Mouse (Mus musculus) gastrocnemius, adult 18-20 months (tissue): ENCODE data around the gene Fkbp5. TPM values are rescaled to one million over a fixed set of nuclear protein-coding genes. Genes with fewer than 3 reads are reported as not detected.
"Not testable (repeated sequence)": the region's sequence is repeated elsewhere in the genome, so short reads cannot be mapped to it uniquely, and the experiment has no call there.

Experiments used
- DNase-seq: peaks from one replicate; pipeline ENCODE4 v3.0.0; 2021; ENCODE audit warnings: low spot score
- long read RNA-seq, 2 experiments: library from polyadenylated mRNA; stranded (forward); transcript quantifications; one replicate each; pipeline ENCODE4 v2.0.0; 2021
- total RNA-seq, 2 experiments: library from RNA; stranded (reverse); gene quantifications; 2 replicates each; pipeline ENCODE4 v1.2.3; 2021

The Fkbp5 gene
- total RNA-seq: 10 to 100 TPM; 54.0 to 92.7 TPM
- long read RNA-seq, experiment 1, transcript Fkbp5-201 (11 exons, 3,543 nt): major isoform, 14 of 39 reads
- long read RNA-seq, experiment 1, partial matches to known transcripts: 4 of 39 reads
- long read RNA-seq, experiment 1, other reads (novel, unspliced or antisense): 21 of 39 reads
- long read RNA-seq, experiment 2, transcript Fkbp5-201 (11 exons, 3,543 nt): major isoform, 45 of 95 reads
- long read RNA-seq, experiment 2, partial matches to known transcripts: 12 of 95 reads
- long read RNA-seq, experiment 2, other reads (novel, unspliced or antisense): 38 of 95 reads

DNA sequence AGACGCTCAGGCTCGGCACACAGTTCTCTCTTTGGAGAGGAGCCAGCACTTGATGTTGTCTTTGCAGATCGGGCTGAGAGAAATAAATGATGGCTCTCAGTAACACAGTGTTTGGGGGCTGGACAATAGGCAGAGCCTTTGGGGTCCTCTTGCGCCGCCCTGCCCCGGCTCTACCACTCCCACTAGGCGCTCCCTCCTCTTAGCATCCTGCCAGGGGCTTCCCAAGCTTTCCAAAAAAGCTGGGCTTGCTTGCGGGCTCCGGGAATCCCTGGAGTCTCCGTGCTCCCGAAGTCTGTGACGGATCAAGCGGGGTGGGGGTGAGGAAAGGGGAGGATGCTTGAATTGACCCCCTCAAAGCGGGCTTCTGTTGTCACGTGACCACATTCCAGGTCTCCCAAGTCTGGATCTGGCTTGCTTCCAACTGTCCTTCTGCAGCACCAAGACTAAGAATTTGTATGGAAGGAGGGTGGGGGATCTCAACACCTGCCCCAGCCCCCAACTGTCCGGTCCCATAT, at the start of gene Fkbp5:
Fkbp5 (minus strand) TSS at position 87 of the 515 bp plus-strand sequence.
- peak; percentile 94 for DNase-seq

DNA sequence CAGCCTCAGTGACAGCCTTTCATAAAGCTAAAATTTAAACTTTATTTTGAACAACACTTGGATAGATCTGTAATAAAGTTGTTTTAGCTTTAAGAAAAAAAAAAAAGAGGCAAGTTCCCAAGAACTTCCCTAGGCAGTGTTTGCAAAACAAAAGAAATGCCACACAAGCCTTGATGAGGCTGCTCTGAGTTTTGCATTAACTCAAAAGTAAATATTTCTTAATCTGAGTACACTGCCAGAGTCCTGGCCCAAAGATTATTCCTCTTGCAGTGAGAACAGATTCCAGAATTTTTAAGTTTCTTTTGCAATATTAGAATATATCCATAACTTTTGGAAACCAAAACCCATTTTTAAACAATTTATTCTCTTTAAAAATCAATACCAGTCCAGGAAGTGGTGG, 47.9 kb upstream of the Fkbp5 start:
- DNase-seq: no peak

DNA sequence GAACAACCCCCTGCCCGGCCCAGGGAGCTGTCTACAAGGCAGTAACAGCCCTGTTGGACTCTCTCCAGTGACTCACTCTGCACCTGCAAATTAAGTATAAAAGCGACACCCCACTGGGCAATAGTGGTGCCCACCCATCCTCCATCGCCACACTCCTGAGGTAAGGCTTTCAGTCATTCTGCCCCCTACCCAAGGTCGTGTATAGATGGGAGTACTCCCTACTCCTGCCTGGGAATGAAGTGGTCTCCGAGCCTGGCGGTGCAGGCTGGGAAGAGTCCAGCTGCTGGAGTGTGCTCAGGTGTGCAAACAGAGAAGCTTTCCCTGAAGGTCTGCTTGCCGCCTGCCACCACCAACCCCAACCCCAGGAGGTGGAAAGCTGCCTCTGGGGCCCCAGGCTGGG, 44.3 kb upstream of the Fkbp5 start:
- DNase-seq: no peak

- DNase-seq: no peak
Measured at GRCm38 (mm10) chr17:28560598-28560997, 43.3 kb upstream of the Fkbp5 start, which contains the start of gene Clps. Gene Clps (minus strand): TSS chr17:28560766.

- DNase-seq: no peak
Measured at GRCm38 (mm10) chr17:28557772-28558171, 40.4 kb upstream of the Fkbp5 start.

- DNase-seq: no peak
Measured at GRCm38 (mm10) chr17:28556635-28557396, 39.5 kb upstream of the Fkbp5 start.

DNA sequence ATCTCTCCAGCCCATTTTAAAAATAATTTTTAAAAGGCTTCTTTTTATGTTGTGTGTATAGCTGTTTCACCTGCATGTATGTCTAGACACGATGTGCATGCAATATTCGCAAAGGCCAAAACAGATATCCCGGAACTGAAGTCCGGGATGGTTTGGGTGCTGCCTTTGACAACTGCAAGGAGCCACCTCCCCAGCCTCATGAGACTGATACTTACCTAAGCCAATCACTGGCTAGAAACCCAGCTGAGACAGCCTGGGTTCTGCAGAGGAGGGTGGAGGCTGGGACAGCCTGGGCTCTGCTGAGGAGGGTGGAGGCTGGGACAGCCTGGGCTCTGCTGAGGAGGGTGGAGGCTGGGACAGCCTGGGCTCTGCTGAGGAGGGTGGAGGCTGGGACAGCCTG, 36.7 kb upstream of the Fkbp5 start:
- DNase-seq: not testable (repeated sequence)

- peak; percentile 69 for DNase-seq
Measured at GRCm38 (mm10) chr17:28553040-28553793, 35.9 kb upstream of the Fkbp5 start.

DNA sequence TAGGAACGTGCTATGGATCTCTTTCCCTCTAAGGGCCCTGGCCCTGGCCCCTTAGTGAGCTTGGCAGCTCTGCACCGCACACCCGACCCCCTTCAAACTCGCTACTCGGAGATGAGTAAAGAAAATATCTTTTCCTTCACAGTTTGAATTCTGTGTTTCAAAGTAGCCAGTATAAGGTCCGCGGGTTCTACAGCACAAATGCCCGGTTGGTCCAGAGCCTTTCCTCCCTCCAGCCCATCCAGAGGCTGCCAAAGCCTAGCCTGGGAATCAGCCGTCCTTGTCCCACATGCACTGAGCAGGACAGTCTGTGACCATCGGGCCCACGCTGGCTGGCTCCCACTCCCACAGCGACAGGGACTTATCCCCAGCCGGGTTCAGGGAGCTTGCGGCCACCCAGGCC, 31.8 kb upstream of the Fkbp5 start, which contains the start of gene Clpsl2:
Clpsl2 (plus strand) TSS at position 301 of the 400 bp plus-strand sequence.
- DNase-seq: no peak

- no peak for DNase-seq
Measured at GRCm38 (mm10) chr17:28548550-28548949, 31.2 kb upstream of the Fkbp5 start.

DNA sequence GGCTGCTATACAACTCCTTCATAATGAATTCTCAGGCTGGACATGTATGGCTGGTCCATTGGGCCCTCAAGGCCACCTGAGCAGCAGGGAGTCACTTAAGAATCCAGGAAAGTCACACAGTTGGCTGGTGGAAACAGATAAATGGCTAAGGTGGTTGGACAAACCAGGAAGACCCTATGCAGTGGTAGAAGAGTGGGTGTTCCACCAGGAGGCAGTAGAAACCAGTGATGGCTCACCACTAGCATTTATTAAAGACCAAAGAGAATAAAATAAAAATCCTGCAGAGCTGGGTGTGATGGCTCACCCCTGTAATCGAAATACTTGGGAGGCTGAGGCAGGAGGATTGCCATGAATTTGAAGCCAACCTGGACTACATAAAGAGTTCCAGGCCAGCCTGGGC, 29.6 kb upstream of the Fkbp5 start:
- DNase-seq: no peak

DNA sequence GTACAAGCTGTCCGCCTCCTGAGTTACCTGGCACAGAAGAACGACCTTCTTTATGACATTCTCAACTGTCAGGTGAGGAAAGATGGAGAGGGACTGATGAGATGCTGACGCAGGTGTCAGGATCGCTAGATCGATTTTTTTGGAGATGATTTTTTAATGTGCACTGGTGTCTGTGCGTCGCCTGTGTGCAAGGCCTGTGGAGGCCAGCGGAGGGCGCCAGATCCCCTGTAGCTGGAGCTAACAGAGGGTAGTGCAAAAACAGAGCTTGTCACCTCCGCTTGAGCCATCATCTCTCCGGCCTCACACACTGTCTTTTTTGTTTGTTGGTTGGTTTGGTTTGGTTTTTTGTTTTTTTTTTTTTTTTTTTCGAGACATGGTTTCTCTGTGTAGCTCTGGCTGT, 20.6 kb upstream of the Fkbp5 start:
- DNase-seq: no peak

- no peak for DNase-seq
Measured at GRCm38 (mm10) chr17:28533327-28533726, 16.0 kb upstream of the Fkbp5 start.

DNA sequence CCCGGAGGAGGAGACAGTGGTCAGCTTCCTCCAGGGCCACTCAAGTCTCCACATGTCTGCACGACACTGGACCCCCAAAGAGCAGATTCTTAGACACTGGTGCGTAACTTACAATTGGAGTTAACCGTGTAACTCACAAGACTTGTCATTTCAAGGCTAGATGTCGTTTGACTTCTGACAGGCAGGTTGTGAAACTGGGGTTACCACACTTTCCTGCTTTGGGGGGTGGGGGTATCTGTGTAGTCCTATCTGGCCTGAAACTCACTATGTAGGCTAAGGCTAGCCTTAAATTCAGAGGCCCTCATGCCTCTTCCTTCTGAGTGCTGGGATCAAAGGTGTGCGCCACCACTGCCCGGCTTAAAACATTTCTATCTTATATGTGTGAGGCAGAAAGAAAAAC, 15.2 kb upstream of the Fkbp5 start:
- DNase-seq: no peak

- DNase-seq: no peak
Measured at GRCm38 (mm10) chr17:28531946-28532345, 14.6 kb upstream of the Fkbp5 start.

DNA sequence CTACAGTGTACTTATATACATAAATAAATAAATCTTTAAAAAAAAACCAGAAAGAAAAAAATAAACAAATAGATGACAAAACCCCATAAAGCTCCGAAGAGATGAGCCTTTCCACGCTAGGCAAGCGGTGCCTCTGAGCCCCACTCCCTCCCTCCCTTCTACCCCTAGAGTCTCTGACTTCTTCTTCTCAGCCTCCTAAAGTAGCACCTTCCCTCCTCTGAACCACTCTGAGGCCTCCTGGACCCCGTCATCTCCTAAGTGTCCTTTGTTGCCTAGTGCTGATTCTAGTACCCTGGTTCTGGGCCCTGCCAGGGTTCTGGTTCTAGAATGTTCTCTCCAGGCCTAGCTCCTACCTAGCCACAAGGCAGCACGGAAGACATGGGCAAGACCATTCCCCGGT, 13.2 kb upstream of the Fkbp5 start, which contains the start of gene Armc12:
Armc12 (plus strand) TSS at position 301 of the 400 bp plus-strand sequence.
- DNase-seq: no peak

DNA sequence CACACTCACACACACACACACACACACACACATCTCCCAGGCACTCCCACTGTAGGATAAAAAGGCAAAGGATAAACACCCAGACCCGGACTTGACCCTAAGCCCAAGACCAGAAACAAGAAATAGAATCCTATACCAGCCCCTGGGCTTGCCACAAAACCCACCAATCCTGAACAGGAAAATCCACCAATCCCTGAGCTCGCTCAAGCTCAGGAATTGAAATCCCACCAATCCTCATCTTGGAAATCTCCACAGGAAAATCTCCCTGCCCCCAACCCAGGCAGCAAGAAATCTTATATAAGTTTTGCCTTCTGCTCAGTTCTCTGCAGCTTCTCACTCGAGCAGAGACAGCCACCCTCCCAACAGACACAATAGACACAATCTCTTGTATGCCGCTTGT, 11.8 kb upstream of the Fkbp5 start:
- no peak for DNase-seq

DNA sequence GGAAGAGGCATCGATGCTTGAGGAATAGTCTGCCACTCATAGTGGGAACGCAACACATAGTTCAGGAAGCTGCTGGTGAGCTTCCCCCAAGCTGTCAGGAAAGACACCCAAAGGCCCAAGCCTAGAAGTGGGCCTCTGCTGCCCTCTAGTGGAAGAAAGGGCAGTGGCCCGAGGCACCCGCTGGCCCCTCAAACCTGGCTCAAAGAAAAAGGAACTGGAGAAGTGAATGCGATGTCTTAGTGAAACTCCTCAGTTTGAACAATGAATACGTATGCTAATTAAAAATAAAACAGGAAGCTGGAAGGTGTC, 10.7 kb upstream of the Fkbp5 start:
- DNase-seq: peak; percentile 90

DNA sequence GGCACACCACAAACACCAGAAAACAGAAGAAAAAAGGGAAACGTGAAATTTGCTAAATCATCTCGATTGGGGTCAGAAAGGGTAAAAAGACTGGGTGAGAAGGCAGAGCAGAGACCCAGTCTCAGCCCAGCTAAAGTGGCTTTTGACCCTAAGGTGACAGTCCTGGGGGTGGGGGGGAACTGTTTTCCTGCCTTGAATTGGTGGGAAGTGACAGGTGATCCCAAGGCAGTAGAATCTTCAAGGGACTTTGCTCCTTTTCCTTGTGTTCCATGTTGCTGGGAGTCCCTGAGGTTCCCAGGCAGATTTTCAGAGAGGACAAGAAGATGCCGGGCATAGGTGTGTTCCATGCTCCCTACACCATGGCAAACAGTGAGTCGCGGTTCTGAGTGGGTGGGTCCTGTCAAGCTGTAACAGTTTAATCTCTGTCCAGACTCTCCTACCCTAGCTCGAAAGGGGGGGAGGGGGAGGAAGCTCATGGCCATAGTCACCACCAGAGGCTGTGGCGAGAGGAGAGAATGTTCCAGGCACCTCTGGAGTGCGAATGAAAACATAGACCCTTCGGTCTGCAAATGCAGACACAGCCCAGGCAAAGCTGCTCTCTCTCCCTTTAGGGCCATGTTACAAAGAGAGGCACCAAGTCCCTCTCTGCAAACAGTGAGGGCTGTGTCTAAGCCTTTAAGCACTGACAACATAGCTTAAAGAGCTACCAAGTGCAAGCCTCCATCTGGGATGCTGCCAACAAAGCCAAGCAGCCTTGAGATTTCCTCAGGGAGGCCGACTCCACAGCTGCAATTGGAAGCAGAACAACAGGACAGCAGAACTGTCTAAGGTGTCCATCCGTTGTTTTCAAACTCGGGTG, 10.1 kb upstream of the Fkbp5 start:
- no peak for DNase-seq

DNA sequence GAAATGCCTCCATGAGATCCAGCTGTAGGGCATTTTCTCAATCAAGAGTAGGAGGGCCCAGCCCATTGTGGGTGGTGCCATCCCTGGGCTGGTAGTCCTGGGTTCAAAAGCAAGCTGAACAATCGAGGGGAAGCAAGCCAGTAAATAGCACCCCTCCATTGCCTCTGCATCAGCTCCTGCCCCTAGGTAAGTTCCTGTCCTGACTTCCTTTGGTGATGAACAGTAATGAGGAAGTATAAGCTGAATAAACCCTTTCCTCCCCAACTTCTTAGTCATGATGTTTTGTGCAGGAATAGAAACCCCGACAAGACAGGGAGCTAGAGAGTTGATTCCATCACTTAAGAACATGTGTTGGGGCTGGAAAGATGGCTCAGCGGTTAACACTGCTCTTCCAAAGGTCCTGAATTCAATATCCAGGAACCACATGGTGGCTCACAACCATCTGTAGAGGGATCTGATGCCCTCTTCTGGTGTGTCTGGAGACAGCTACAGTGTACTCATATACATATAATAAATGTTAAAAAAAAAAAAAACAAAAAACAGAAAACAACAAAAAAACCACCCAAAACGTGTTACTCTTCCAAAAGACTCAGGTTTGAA, 7.6 kb upstream of the Fkbp5 start:
- no peak for DNase-seq
